Mouse (Mus musculus): Measurements from ENCODE around the gene Ndufaf7. TPM values are rescaled to one million over a fixed set of nuclear protein-coding genes. Genes with fewer than 3 reads are reported as not detected.

The Ndufaf7 gene
- polyA plus RNA-seq, 1 experiment from 2014 or later, result 66.0 TPM

DNA sequence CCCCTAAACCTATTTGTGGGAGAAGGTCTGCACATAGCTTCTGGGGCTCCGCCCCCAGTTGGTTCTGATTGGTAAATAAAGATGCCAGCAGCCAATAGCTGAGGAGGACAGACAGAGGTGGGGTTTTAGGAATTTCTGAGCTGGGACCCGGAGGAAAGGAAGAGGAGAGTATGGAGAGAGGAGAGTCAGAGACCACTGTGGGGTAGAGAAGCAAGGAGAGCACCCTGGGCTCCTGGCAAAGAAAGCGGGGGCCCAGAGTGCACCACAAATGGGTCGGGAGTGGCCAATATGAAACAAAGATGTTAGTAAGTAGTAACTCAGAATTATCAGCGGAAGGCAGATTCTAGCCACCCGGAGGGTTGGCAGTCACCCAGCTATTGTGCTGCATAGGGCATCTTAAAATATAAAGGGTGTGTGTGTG, 24.1 kb upstream of the Ndufaf7 start:
- Histone ChIP-seq H3K4me3 (replicated peaks; ENCODE audit: low read length) (peak overlapping the region; percentile 29), H3K27ac (peak overlapping the region; percentile 38; the same call in 1 of the 2 replicates), H3K9ac (peak overlapping the region; percentile 32), H3K4me2 (replicated peaks) (peak overlapping the region; percentile 50), H3K27me3 (ENCODE audit: control insufficient read depth, insufficient read depth, low read length) (no peaks in the 10 kb centered on the region; the same call in 1 of the 2 replicates), H3K36me3 (replicated peaks; ENCODE audit: control insufficient read depth, insufficient read depth) (no peaks in the 10 kb centered on the region), H3K9me3 (ENCODE audit: control insufficient read depth, low read length) (no peaks in the 10 kb centered on the region), H3K4me1 (replicated peaks; ENCODE audit: control insufficient read depth, insufficient read depth, low read length) (peaks cover 13% of the 10 kb centered on the region)
- DNase-seq (ENCODE audit: low spot score), result peak; percentile 58
- ATAC-seq (ENCODE audit: low FRiP score), result peak; percentile 74
- 23% methylated on average over 6 of the region's 6 CpGs for WGBS

DNA sequence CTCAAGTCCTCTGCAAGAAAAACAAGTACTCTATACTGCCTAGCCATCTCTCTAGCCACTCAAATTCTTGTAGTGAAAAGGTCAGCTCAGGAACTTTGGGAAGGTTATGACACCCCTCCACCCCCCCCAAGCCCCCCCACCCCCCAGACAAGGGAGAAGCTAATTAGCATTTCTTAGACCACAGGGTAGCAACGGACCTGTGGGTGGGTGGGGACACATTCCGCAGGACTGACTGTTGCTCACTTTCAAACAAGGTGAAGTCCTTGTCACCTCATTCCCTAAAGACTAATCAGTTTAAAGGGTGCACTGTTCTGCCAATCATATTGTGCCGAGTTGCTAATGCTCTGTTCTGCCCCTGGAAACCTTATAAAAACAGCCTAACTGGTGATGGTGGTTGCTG, 23.0 kb upstream of the Ndufaf7 start:
- Histone ChIP-seq H3K4me2 (replicated peaks) (no peak overlapping the region), H3K27ac (no peak overlapping the region), H3K4me1 (replicated peaks; ENCODE audit: control insufficient read depth, insufficient read depth, low read length) (peaks cover 14% of the 10 kb centered on the region), H3K9ac (no peak overlapping the region), H3K36me3 (replicated peaks; ENCODE audit: control insufficient read depth, insufficient read depth) (peaks cover 8% of the 10 kb centered on the region; the same call in 1 of the 2 replicates), H3K4me3 (replicated peaks; ENCODE audit: low read length) (no peak overlapping the region), H3K27me3 (ENCODE audit: control insufficient read depth, insufficient read depth, low read length) (no peaks in the 10 kb centered on the region; the same call in 1 of the 2 replicates), H3K9me3 (ENCODE audit: control insufficient read depth, low read length) (no peaks in the 10 kb centered on the region)
- WGBS, result 68% methylated on average over 3 of the region's 3 CpGs
- DNase-seq (ENCODE audit: low spot score) (no peak), ATAC-seq (ENCODE audit: low FRiP score) (no peak)

GRCm38 (mm10) chr17:78915772-78916171, 21.2 kb upstream of the Ndufaf7 start:
- Histone ChIP-seq H3K9ac (peak overlapping the region; percentile 83), H3K4me2 (replicated peaks) (peak overlapping the region; percentile 68), H3K9me3 (ENCODE audit: control insufficient read depth, low read length) (no peaks in the 10 kb centered on the region), H3K27me3 (ENCODE audit: control insufficient read depth, insufficient read depth, low read length) (no peaks in the 10 kb centered on the region), H3K4me1 (replicated peaks; ENCODE audit: control insufficient read depth, insufficient read depth, low read length) (peaks cover 14% of the 10 kb centered on the region), H3K27ac (peak overlapping the region; percentile 74; the same call in 1 of the 2 replicates), H3K36me3 (replicated peaks; ENCODE audit: control insufficient read depth, insufficient read depth) (peaks cover 25% of the 10 kb centered on the region), H3K4me3 (replicated peaks; ENCODE audit: low read length) (peak overlapping the region; percentile 57)
- ATAC-seq (ENCODE audit: low FRiP score) (peak; percentile 21), DNase-seq (ENCODE audit: low spot score) (peak; percentile 48)
- WGBS, result 50% methylated on average over 6 of the region's 6 CpGs

DNA sequence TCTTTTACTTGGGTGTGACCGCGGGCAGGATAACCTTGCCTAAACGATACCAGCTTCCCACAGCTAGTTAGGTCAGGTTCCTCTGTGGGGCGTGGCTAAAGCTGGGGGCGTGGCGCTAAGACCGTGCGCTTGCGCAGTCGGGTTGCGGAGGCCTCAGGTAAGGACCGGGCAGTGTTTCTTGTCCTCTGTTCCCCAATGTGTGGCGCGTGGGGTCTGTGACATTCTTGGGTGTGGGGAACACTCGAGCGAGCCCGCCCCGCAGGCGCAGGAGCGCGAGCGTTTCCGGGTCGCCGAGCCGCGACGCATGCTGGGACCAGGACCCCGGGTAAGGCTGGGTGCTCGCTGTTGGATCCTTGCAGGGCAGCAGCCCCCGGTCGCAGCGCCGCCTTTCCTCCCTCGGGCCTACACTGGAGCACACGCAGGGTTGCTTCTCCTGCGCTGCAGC, 20.5 kb upstream of the Ndufaf7 start, which contains the start of gene Cebpzos:
Cebpzos (plus strand) TSS at position 132 of the 445 bp plus-strand sequence.
- Histone ChIP-seq H3K4me2 (replicated peaks) (peak within 1 kb of the TSS; percentile 68), H3K36me3 (replicated peaks; ENCODE audit: control insufficient read depth, insufficient read depth) (peaks cover 31% of the 10 kb centered on the region), H3K27ac (peak within 1 kb of the TSS; percentile 74), H3K4me3 (replicated peaks; ENCODE audit: low read length) (peak within 1 kb of the TSS; percentile 57), H3K27me3 (ENCODE audit: control insufficient read depth, insufficient read depth, low read length) (no peaks in the 10 kb centered on the region), H3K4me1 (replicated peaks; ENCODE audit: control insufficient read depth, insufficient read depth, low read length) (peaks cover 14% of the 10 kb centered on the region), H3K9ac (peak within 1 kb of the TSS; percentile 83), H3K9me3 (ENCODE audit: control insufficient read depth, low read length) (no peaks in the 10 kb centered on the region)
- WGBS, result under 1% methylated on average over 37 of the region's 37 CpGs
- peak; percentile 92 for DNase-seq (ENCODE audit: low spot score)
- peak; percentile 95 for ATAC-seq (ENCODE audit: low FRiP score)

DNA sequence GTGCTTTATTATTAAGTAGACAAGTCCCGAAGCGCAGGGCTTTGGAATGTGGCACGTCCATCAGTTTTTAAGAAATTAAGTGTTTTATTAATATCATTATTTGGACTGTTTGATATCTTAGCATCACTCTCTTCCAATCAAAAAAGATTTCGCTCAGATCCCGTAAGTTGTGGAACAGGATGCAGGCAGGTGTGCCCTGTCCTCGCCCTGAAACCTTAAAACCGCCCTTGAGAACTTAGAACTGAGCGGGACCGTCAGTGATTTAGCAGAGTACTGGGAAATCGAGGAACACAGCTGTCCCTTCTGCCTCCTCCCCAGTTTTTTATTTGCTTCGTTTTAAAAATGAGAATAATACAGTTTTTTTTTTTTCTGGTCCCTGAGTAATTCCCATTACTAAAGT, 20.0 kb upstream of the Ndufaf7 start:
- Histone ChIP-seq H3K36me3 (replicated peaks; ENCODE audit: control insufficient read depth, insufficient read depth) (peaks cover 36% of the 10 kb centered on the region), H3K4me2 (replicated peaks) (peak overlapping the region; percentile 68), H3K4me1 (replicated peaks; ENCODE audit: control insufficient read depth, insufficient read depth, low read length) (peaks cover 14% of the 10 kb centered on the region), H3K9ac (peak overlapping the region; percentile 83), H3K4me3 (replicated peaks; ENCODE audit: low read length) (peak overlapping the region; percentile 57), H3K9me3 (ENCODE audit: control insufficient read depth, low read length) (no peaks in the 10 kb centered on the region), H3K27ac (peak overlapping the region; percentile 74), H3K27me3 (ENCODE audit: control insufficient read depth, insufficient read depth, low read length) (no peaks in the 10 kb centered on the region)
- ATAC-seq (ENCODE audit: low FRiP score), result peak; percentile 19; the same call in 1 of the 2 replicates
- no peak for DNase-seq (ENCODE audit: low spot score)
- 3% methylated on average over 11 of the region's 11 CpGs for WGBS

DNA sequence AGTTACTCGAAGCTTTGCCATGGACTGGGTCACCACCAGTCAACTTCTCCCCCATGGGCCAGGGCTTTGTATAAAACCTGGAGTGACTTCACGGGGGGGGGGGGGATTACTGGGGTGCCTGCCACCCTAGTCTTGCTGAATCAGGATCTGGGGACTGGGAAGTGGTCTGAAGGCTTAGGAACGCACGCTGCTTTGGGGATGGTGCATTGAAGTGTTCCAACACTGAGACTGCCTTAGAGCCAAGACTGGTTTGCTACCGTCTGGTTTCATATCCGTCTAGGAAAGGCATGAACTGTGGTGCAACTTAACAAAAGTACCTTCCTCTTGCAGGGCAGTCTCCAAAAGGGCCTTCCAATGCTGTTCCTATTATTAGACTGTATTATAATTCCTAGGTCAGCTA, 19.2 kb upstream of the Ndufaf7 start:
- 47% methylated on average over 6 of the region's 6 CpGs for WGBS
- DNase-seq (ENCODE audit: low spot score) (no peak), ATAC-seq (ENCODE audit: low FRiP score) (no peak)
- Histone ChIP-seq H3K36me3 (replicated peaks; ENCODE audit: control insufficient read depth, insufficient read depth) (peaks cover 44% of the 10 kb centered on the region), H3K27me3 (ENCODE audit: control insufficient read depth, insufficient read depth, low read length) (no peaks in the 10 kb centered on the region), H3K27ac (no peak overlapping the region), H3K9me3 (ENCODE audit: control insufficient read depth, low read length) (no peaks in the 10 kb centered on the region), H3K9ac (peak overlapping the region; percentile 83; the same call in 1 of the 2 replicates), H3K4me3 (replicated peaks; ENCODE audit: low read length) (no peak overlapping the region; the same call in 1 of the 2 replicates), H3K4me2 (replicated peaks) (peak overlapping the region; percentile 68), H3K4me1 (replicated peaks; ENCODE audit: control insufficient read depth, insufficient read depth, low read length) (peaks cover 14% of the 10 kb centered on the region)

GRCm38 (mm10) chr17:78935857-78936256, 1.1 kb upstream of the Ndufaf7 start:
- Histone ChIP-seq H3K9me3 (ENCODE audit: control insufficient read depth, low read length) (no peaks in the 10 kb centered on the region), H3K27ac (no peak overlapping the region), H3K4me2 (replicated peaks) (peak overlapping the region; percentile 64), H3K9ac (peak overlapping the region; percentile 68), H3K4me3 (replicated peaks; ENCODE audit: low read length) (peak overlapping the region; percentile 60), H3K36me3 (replicated peaks; ENCODE audit: control insufficient read depth, insufficient read depth) (peaks cover 57% of the 10 kb centered on the region), H3K4me1 (replicated peaks; ENCODE audit: control insufficient read depth, insufficient read depth, low read length) (peaks cover 17% of the 10 kb centered on the region), H3K27me3 (ENCODE audit: control insufficient read depth, insufficient read depth, low read length) (no peaks in the 10 kb centered on the region)
- WGBS, result 86% methylated on average over 2 of the region's 2 CpGs
- DNase-seq (ENCODE audit: low spot score), result no peak
- no peak for ATAC-seq (ENCODE audit: low FRiP score)

- Histone ChIP-seq H3K9me3 (ENCODE audit: control insufficient read depth, low read length) (no peaks in the 10 kb centered on the region), H3K27me3 (ENCODE audit: control insufficient read depth, insufficient read depth, low read length) (no peaks in the 10 kb centered on the region), H3K9ac (peak overlapping the region; percentile 55), H3K27ac (peak overlapping the region; percentile 51), H3K4me1 (replicated peaks; ENCODE audit: control insufficient read depth, insufficient read depth, low read length) (peaks cover 17% of the 10 kb centered on the region), H3K4me2 (replicated peaks) (peak overlapping the region; percentile 73), H3K36me3 (replicated peaks; ENCODE audit: control insufficient read depth, insufficient read depth) (peaks cover 57% of the 10 kb centered on the region), H3K4me3 (replicated peaks; ENCODE audit: low read length) (peak overlapping the region; percentile 60)
- no peak for DNase-seq (ENCODE audit: low spot score)
- 9% methylated on average over 26 of the region's 26 CpGs for WGBS
- ATAC-seq (ENCODE audit: low FRiP score), result peak; percentile 28
Observed at GRCm38 (mm10) chr17:78937229-78937853, 405 bp downstream of the Ndufaf7 start.

DNA sequence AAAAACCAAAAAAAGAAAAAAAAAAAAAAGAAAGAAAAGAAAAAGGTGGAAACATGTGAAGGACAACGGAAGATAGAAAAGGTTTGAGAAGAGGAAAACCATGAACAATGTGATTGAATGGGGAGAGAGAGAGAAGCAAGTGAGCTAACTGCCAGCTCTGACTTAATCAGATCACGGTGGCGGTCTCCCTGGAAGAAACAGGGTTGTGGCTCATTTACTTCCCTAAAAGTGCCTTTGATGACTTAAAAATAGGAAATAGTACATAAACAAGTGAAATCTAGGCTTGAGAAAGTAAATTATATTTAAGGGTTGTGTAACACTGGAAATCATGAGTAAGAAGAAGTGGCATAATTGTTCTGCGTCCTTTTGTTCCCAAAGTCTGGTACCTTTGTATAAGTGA, 2.0 kb downstream of the Ndufaf7 start:
- ATAC-seq (ENCODE audit: low FRiP score) (no peak), DNase-seq (ENCODE audit: low spot score) (no peak)
- no peak overlapping the region for H3K4me3 ChIP-seq (replicated peaks; ENCODE audit: low read length)
- peaks cover 56% of the 10 kb centered on the region for H3K36me3 ChIP-seq (replicated peaks; ENCODE audit: control insufficient read depth, insufficient read depth)
- no peak overlapping the region for H3K27ac ChIP-seq
- peaks cover 12% of the 10 kb centered on the region for H3K4me1 ChIP-seq (replicated peaks; ENCODE audit: control insufficient read depth, insufficient read depth, low read length)
- no peak overlapping the region for H3K9ac ChIP-seq
- no peaks in the 10 kb centered on the region for H3K9me3 ChIP-seq (ENCODE audit: control insufficient read depth, low read length)
- no peaks in the 10 kb centered on the region for H3K27me3 ChIP-seq (ENCODE audit: control insufficient read depth, insufficient read depth, low read length)
- 94% methylated on average over 4 of the region's 4 CpGs for WGBS
- H3K4me2 ChIP-seq (replicated peaks), result no peak overlapping the region

All from hindbrain, embryonic 14.5 days (tissue).